Mouse (Mus musculus): ENCODE results near the gene Samd4.

The Samd4 gene

DNA sequence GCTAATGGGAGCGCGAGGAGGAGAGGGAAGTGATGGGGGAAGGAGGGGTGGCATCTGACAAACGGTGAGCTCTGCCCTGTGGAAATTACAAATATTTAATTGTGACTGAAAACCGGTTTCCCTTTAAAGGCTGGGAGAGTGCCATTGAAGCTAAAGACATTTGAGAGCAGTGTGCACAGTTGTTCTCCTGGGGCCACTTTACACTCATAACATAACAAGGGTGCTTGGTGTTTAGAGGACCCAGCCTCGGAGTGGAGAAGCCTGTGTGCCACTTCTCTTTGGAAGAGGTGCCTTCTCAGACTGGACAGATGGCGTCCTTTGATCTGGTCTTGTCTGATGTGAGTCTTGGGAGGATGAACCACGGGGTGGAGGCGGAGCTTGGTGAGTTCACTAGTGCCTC lies 26.2 kb downstream of the Samd4 start:
- DNase-seq (ENCODE audit: low read depth) = no peak

DNA sequence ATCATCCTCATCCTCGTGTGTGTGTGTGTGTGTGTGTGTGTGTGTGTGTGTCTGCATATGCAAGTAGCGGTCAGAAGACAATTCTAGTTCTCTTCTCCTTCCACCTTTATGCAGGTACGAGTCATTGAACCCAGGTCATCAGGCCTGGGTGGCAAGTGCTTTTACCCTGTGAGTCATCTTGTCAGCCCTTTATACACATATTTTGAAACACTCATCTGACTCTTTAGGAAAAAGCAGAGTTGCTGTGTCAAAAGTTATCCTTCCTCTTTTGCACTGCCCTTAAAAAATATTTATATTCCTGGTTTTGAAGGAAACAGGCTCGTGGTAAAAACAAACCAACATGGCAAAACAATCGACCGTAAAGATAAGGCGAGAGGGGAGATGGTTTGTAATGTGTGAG lies 29.8 kb downstream of the Samd4 start:
- DNase-seq (ENCODE audit: low read depth) = peak; percentile 63

GRCm38 (mm10) chr14:46914356-46914755 lies 31.7 kb downstream of the Samd4 start:
- no peak for DNase-seq (ENCODE audit: low read depth)

DNA sequence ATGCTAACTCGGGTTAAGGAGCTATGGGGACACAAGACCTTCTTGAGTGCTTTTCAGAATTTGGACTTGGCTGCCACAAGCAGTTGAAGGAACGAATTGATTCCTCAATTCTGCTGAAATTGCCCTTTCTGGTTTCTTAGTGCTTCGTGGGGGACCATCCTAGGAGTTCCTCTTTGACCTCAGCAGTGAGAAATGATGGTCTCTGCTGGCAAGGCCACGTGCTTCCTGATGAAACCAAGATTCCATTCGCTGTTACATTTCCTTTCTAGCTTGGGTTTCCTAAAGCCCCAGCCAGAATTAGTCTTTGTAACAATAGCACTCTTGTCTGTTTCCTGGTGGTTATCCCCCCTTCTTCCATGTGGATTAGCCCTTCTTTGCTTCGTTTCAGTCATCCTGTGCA lies 32.9 kb downstream of the Samd4 start:
- peak; percentile 33 for DNase-seq (ENCODE audit: low read depth)

GRCm38 (mm10) chr14:46916581-46916980 lies 33.9 kb downstream of the Samd4 start:
- DNase-seq (ENCODE audit: low read depth) = no peak

GRCm38 (mm10) chr14:46917136-46917535 lies 34.5 kb downstream of the Samd4 start:
- no peak for DNase-seq (ENCODE audit: low read depth)

- DNase-seq (ENCODE audit: low read depth) = no peak
Observed at GRCm38 (mm10) chr14:46917581-46917980, 34.9 kb downstream of the Samd4 start.

DNA sequence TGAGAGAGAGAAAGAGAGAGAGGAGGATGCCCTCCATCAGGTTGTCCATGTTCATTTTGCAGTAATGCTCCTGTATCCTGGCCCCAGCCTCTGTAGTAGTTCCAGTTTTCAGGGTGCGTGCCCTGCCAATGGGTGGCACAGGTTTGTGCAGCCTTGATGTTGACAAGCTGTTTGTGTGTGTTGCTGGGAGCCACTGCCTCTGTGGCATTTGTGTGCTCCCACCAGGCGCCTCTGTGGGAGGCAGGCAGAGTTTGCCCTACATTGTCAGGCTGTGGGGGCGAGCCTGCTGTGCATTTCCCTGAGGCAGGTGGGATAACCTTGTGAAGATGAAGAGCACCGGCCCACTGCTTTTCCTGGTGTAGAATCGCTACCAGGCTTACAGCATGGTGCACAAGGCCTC lies 37.8 kb downstream of the Samd4 start:
- no peak for DNase-seq (ENCODE audit: low read depth)

GRCm38 (mm10) chr14:46921178-46921975 lies 38.7 kb downstream of the Samd4 start:
- peak; percentile 38 for DNase-seq (ENCODE audit: low read depth)

GRCm38 (mm10) chr14:46923931-46924330 lies 41.3 kb downstream of the Samd4 start:
- no peak for DNase-seq (ENCODE audit: low read depth)

GRCm38 (mm10) chr14:46924422-46924821 lies 41.8 kb downstream of the Samd4 start:
- DNase-seq (ENCODE audit: low read depth) = no peak

DNA sequence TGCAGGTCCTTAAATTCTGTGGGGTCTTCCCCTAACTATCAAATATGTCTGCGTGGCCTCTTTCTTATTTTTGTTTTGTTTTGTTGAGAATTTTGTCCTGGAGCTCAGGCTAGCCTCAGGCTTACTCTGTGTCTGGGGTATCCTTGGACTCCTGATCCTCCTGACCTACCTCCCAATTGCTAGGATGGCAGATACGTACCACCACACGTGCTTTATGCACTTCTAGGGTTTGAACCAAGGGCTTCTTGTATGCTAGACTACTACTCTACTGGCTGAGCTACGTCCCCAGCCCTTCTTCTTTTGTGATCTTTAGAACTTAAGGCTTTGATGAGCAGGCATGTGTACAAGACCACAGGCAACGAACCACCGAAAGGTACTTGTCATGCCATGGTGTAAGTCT lies 45.9 kb downstream of the Samd4 start:
- no peak for DNase-seq (ENCODE audit: low read depth)

DNA sequence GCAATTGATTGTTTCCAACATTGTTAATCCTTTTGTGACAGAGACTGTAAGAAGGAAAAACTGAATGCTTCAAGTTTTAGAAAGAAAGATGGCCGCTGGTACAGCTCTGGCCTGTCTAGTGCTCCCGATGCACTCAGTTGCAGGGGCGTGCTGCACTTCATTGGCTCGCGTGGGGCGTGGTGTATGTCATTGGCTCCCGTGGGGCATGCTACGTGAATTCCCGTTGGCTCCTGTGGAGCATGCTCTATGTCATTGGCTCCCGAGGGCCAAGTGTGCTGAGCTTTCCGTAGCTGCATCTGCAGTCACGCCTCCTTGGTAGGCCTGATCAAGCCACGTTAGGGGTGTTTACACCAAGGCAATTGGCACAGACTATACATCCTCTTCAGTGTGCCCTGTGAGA lies 49.5 kb downstream of the Samd4 start:
- no peak for DNase-seq (ENCODE audit: low read depth)

- DNase-seq (ENCODE audit: low read depth) = no peak
Observed at GRCm38 (mm10) chr14:46932708-46933107, 50.1 kb downstream of the Samd4 start.

DNA sequence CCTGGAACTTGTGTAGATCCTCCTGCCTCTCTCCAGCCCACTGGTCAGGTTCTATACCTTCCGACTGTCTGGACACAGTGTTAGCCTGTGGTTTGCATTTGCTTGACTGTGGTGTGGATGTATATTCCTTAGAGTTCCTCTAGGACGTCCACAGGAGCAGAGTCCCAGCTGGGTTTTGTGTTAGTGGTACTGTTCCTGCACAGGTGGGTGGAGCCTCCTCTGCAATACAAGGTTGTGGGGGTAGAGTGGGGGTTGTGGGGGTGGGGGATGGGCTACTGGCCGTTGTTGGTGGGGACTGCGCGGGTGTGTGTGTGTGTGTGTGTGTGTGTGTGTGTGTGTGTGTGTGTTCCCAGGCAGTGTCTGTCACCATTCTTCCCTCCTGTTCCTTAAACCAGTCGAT lies 58.4 kb downstream of the Samd4 start:
- DNase-seq (ENCODE audit: low read depth) = no peak

DNA sequence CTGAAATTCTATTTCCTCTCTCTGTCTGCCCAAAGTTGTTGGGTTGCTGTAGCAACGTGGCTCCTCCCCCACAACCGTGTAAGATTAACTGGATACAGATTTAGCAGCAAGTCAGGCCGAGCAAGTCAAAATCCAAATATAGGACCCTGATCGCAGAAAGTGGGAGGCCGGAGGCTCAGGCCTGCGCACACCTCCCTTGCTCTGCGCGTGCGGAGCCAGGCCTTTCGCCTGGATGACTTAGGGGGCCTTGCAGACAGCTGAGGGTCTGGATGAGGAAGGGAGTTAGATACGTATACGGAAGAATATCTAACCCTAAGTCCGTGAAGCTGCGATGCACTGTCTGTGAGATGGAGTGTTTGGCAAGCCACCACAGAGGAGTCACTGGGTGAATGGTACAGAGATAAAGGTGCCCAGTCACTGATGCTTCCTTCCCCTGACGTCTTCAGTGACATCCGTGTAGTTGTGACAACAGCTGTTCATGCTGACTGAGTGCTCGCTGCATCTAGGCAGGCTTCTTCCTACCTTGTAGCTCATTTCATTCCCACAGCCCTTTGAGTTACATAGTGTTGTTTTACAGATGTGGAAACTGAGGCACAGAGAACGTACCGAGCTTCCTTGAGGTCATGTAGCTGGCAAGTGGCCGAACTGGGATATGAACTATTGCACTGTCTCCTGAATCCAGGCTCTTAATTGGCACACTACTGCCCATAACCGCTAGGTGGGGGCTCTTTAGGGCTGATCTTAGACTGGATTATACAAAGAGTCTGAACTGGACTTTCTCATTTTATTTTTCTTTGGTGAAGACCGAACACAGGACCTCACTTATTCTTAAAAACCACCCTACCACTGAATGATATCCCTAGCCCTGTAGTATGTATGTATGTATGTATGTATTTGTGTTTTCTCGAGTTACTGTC lies 59.5 kb downstream of the Samd4 start:
- DNase-seq (ENCODE audit: low read depth) = peak; percentile 53

DNA sequence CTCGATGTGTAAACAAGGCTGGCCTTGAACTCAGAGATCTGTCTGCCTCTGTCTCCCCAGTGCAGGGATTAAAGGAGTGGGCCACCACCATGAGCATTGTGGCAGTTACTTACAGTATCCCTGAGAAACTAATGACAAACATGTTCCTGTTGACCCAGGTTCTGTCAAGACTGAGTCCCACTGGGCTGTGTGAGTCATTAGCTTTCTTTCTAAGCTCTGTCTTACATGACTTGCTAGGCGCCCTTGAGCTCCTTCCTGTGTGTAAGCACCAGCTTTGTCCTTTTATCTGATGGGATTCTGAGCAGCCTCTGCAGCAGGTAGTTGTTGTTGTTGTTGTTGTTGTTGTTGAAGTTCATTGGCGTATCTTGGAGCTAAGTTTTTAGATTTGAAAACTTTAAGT lies 61.8 kb downstream of the Samd4 start:
- peak; percentile 32 for DNase-seq (ENCODE audit: low read depth)

DNA sequence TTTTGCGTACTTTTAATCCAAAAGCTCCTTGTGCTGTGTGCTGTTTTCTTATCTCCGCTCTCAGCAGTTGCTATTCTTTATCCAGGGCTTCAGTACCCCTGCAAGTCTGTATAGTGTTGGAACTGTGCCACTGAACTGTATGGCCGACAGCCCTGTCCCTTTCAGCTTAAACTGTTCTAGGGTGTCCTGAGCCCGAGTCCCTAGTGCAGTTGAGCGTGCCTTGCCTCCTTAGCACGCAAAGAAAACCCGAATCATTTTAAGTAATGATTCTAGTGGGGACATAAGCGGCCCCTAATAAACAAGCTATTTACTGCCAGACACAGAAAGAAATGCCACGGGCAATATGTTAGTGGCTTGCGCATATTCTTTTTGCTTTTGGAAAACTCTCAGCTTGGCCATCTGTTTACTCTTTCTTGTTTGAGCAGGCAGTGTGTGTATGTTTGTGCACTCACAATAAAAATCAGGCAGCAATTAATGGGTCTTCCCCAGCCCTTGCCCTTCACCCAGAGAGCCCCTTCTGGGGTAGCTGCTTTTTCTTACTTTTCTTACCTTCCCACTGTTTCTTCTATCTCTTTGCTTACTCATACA lies 63.3 kb downstream of the Samd4 start:
- DNase-seq (ENCODE audit: low read depth) = no peak

GRCm38 (mm10) chr14:46947644-46948043 lies 65.0 kb downstream of the Samd4 start:
- no peak for DNase-seq (ENCODE audit: low read depth)

DNA sequence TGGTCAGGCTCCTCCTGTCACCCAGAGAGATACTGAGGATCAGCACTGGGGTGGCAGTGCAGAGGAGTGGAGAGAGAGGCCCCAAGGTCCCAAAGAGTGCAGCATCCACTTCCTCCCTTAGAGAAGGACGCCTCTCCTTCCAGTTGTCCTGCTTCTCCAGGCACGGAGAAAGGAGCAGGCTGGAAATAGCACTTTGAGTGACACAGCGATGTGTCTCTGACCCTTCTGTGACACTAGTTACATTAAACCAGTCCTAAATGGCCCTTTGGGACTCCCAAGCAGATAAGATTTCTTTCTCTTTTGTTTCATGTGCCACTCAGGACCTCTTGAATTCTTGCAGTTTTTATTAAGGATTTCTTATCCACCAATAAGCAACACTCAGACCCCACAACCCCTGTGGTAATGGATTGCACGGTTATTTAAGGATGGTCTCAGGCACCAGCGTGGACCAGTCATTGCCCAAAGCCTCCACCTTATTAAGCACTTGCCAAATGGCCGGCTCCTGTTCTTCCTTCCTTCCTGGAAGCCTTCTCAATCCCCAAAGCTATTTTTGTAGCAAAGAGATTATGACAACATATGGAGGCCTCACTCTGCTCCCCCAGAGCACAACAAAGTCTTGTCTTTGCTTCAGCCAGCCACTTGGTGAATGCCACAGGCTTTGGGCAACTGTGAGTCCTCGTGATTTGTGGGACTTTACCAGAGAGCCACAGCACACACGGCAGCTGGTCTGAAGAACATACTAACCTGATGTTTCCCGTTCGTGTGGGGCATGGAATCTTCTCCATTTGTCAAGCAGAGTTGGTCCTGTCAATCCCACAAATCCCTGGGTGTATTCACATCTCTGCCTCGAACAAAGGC lies 68.1 kb downstream of the Samd4 start:
- no peak for DNase-seq (ENCODE audit: low read depth)

DNA sequence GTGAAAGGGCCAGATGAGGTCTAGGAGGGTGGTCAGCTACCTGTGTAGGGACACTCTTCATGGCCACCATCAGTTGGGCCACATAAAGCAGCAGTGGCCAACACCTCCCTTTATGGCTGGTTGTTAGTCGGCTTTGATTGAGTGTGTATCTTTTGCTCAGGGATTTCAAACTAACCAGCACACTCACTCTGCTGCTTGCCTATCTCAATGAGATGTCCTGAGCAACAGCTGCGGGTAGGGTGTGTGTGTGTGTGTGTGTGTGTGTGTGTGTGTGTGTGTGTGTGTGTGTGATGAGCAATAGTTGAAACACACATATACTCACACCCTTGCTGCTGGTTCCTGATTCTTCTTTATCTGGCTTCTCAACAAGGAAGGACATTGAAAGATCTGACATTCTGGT lies 69.6 kb downstream of the Samd4 start:
- no peak for DNase-seq (ENCODE audit: low read depth)

DNA sequence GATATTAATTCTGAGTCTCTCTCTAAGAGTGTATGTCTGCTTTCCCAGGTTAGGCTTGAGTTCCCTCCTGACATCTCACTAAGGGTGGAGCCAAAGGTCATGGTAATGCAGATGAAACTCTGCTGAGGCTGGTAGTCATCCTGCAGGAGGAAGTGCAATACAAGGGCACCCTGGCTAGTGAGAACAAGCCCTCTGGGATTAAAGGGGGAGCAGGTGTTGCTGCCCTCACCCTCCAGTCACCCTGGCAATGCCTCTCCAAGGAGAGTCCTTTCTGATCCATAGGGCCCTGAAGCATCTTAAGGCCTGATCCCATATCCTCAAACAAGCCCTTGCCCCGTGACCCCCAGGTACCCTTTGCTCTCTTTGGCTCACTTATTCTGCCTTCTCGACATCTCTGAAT lies 72.5 kb downstream of the Samd4 start:
- no peak for DNase-seq (ENCODE audit: low read depth)

Data from 416B (cell line).